Mouse (Mus musculus) MEL (cell line): ENCODE results near the gene P4ha2.

Source experiments
- CTCF ChIP-seq, 3 experiments: IDR thresholded peaks in 2 of 3; conservative IDR thresholded peaks in 1 of 3; 2 replicates each; pipeline ENCODE4 v1.5.1; 2011 to 2012; ENCODE audit warnings: low read length in 3 of 3, low read depth in 2 of 3, mild to moderate bottlenecking in 2 of 3, improper control_type of control experiment in 1 of 3, inconsistent platforms in 1 of 3, mixed read lengths in 1 of 3, moderate library complexity in 1 of 3; ENCODE audit not compliant: control insufficient read depth in 1 of 3, insufficient read depth in 1 of 3, poor library complexity in 1 of 3, severe bottlenecking in 1 of 3
- EP300 ChIP-seq, 2 experiments: IDR thresholded peaks; 2 replicates each; pipeline ENCODE4 v1.6.1; 2011; ENCODE audit warnings: improper control_type of control experiment in 2 of 2, low read length in 2 of 2, low read depth in 1 of 2, mild to moderate bottlenecking in 1 of 2
- MAFK ChIP-seq: IDR thresholded peaks from 2 replicates; pipeline ENCODE4 v1.6.1; 2011; ENCODE audit warnings: low read depth, mild to moderate bottlenecking, low read length, improper control_type of control experiment, borderline replicate concordance
- MYC ChIP-seq: IDR thresholded peaks from 2 replicates; pipeline ENCODE4 v1.6.1; 2011; ENCODE audit warnings: low read depth, mild to moderate bottlenecking, low read length, improper control_type of control experiment, moderate library complexity
- NRF1 ChIP-seq: IDR thresholded peaks from 2 replicates; pipeline ENCODE4 v1.6.1; 2014; ENCODE audit warnings: low read depth, mild to moderate bottlenecking, inconsistent platforms, low read length, improper control_type of control experiment, moderate library complexity; ENCODE audit not compliant: poor library complexity, insufficient read depth, severe bottlenecking
- POLR2A ChIP-seq, 2 experiments: IDR thresholded peaks; 2 replicates each; pipeline ENCODE4 v1.6.1; 2011 to 2012; ENCODE audit warnings: low read length in 2 of 2, mild to moderate bottlenecking in 2 of 2, control low read depth in 1 of 2, improper control_type of control experiment in 1 of 2, low read depth in 1 of 2, moderate library complexity in 1 of 2; ENCODE audit not compliant: control insufficient read depth in 1 of 2, insufficient read depth in 1 of 2, poor library complexity in 1 of 2
- RAD21 ChIP-seq: IDR thresholded peaks from 2 replicates; pipeline ENCODE4 v1.6.1; 2011; ENCODE audit warnings: mild to moderate bottlenecking, low read depth, low read length, improper control_type of control experiment
- RCOR1 ChIP-seq: IDR thresholded peaks from 2 replicates; pipeline ENCODE4 v1.6.1; 2012; ENCODE audit warnings: low read depth, mild to moderate bottlenecking, inconsistent platforms, low read length, improper control_type of control experiment
- TAL1 ChIP-seq: IDR thresholded peaks from 2 replicates; pipeline ENCODE4 v1.6.1; 2012; ENCODE audit warnings: mild to moderate bottlenecking, inconsistent platforms, low read length, moderate library complexity, mixed read lengths
- TCF12 ChIP-seq: IDR thresholded peaks from 2 replicates; pipeline ENCODE4 v1.6.1; 2014; ENCODE audit warnings: low read depth, mild to moderate bottlenecking, inconsistent platforms, low read length, improper control_type of control experiment, moderate library complexity
- ZC3H11A ChIP-seq: IDR thresholded peaks from 2 replicates; pipeline ENCODE4 v1.6.1; 2012; ENCODE audit warnings: low read depth, mild to moderate bottlenecking, inconsistent platforms, low read length, improper control_type of control experiment

- TF ChIP-seq CTCF (IDR thresholded peaks at IDR 0.05 in 2 of 3, conservative IDR thresholded peaks at IDR 0.05 in 1 of 3; ENCODE audit: control insufficient read depth in 1 of 3, insufficient read depth in 1 of 3, low read depth in 2 of 3, low read length in 3 of 3, poor library complexity in 1 of 3, severe bottlenecking in 1 of 3) (peak; percentile 66 to 88 (median 73)), ZC3H11A (peak; percentile 70), MAFK (no peak), POLR2A (IDR thresholded peaks at IDR 0.05; ENCODE audit: control insufficient read depth in 1 of 2, insufficient read depth in 1 of 2, low read depth in 1 of 2, low read length in 2 of 2, poor library complexity in 1 of 2) (no peak), NRF1 (no peak), EP300 (IDR thresholded peaks at IDR 0.05; ENCODE audit: low read depth in 1 of 2, low read length in 2 of 2) (no peak), RAD21 (peak; percentile 76), TCF12 (no peak), RCOR1 (no peak), TAL1 (no peak), MYC (no peak)
Observed at GRCm38 (mm10) chr11:54088947-54089317, 11.0 kb upstream of the P4ha2 start.
